Mouse (Mus musculus): ENCODE data around the gene Hist1h1t.
A peak's percentile ranks its signal among the peaks of the same experiment; 100 is the strongest.

Hist1h1t gene

GRCm38 (mm10) chr13:23738677-23739068 lies 43.1 kb downstream of the Hist1h1t start, which contains the start of gene Hist1h1c:
Gene Hist1h1c (plus strand): TSS chr13:23738808.
- DNase-seq: peak; percentile 91 to 92

- peak; percentile 94 to 98 for DNase-seq
Observed at GRCm38 (mm10) chr13:23739069-23739921, 43.7 kb downstream of the Hist1h1t start.

- no peak for DNase-seq
Observed at GRCm38 (mm10) chr13:23739922-23740252, 44.3 kb downstream of the Hist1h1t start.

GRCm38 (mm10) chr13:23740256-23740840 lies 44.7 kb downstream of the Hist1h1t start:
- DNase-seq: no peak

- no peak for DNase-seq
Observed at GRCm38 (mm10) chr13:23740910-23741309, 45.3 kb downstream of the Hist1h1t start.

GRCm38 (mm10) chr13:23742007-23742406 lies 46.4 kb downstream of the Hist1h1t start:
- no peak for DNase-seq

GRCm38 (mm10) chr13:23743215-23743614 lies 47.6 kb downstream of the Hist1h1t start:
- no peak for DNase-seq

GRCm38 (mm10) chr13:23743963-23744362 lies 48.3 kb downstream of the Hist1h1t start:
- DNase-seq: no peak

- no peak for DNase-seq
Observed at GRCm38 (mm10) chr13:23744421-23745380, 49.1 kb downstream of the Hist1h1t start.

GRCm38 (mm10) chr13:23745381-23746161 lies 50.0 kb downstream of the Hist1h1t start, which contains the start of gene Hist1h3c:
Gene Hist1h3c (minus strand): TSS chr13:23745602.
- peak; percentile 87 to 92 for DNase-seq
